Mouse (Mus musculus) kidney, embryonic 15.5 days (tissue): ENCODE data around the gene Hoxa9. TPM values are rescaled to one million over a fixed set of nuclear protein-coding genes. Genes with fewer than 3 reads are reported as not detected.

Experiments
- ATAC-seq: fragments of 200-750 bp; cut with Nextera tagmentation; replicated peaks from 2 replicates; pipeline ENCODE4 v1.8.0; 2017; ENCODE audit warnings: moderate TSS enrichment; ENCODE audit not compliant: low FRiP score
- H3K27ac ChIP-seq: fragments of 300-500 bp; sonication (generic); 2 replicates; pipeline ENCODE4 v1.5.1; 2015; ENCODE audit warnings: mild to moderate bottlenecking, inconsistent platforms
- H3K27me3 ChIP-seq: fragments of 300-500 bp; sonication (generic); 2 replicates; pipeline ENCODE4 v1.6.1; 2015; ENCODE audit warnings: inconsistent platforms
- H3K36me3 ChIP-seq: fragments of 300-500 bp; sonication (generic); 2 replicates; pipeline ENCODE4 v1.6.1; 2015; ENCODE audit warnings: inconsistent platforms
- H3K4me1 ChIP-seq: fragments of 300-500 bp; sonication (generic); 2 replicates; pipeline ENCODE4 v1.6.1; 2015; ENCODE audit warnings: inconsistent platforms
- H3K4me2 ChIP-seq: fragments of 300-500 bp; sonication (generic); 2 replicates; pipeline ENCODE4 v1.6.1; 2015; ENCODE audit warnings: moderate library complexity, mild to moderate bottlenecking, inconsistent platforms
- H3K4me3 ChIP-seq: fragments of 300-500 bp; sonication (generic); replicated peaks from 2 replicates; pipeline ENCODE4 v1.5.1; 2015; ENCODE audit warnings: mild to moderate bottlenecking, inconsistent platforms
- H3K9ac ChIP-seq: fragments of 300-500 bp; sonication (generic); 2 replicates; pipeline ENCODE4 v1.6.1; 2015; ENCODE audit warnings: mild to moderate bottlenecking, inconsistent platforms
- H3K9me3 ChIP-seq: fragments of 300-500 bp; sonication (generic); replicated peaks from 2 replicates; pipeline ENCODE4 v1.6.1; 2016; ENCODE audit warnings: inconsistent platforms
- WGBS: fragments of 180-500 bp; shearing (Covaris S2); methylation state at CpG from one replicate; pipeline ENCODE4 v1.1.7; 2015; ENCODE audit warnings: mixed read lengths; 5-methylcytosine and 5-hydroxymethylcytosine counted together
- polyA plus RNA-seq: library from polyadenylated mRNA; unstranded; fragments of >200 nt; fragmentation: Nextera tagmentation; extraction: Ambion mirVana; gene quantifications from 2 replicates; pipeline ENCODE4 v1.2.1, GENCODE M21; 2015

The Hoxa9 gene
- polyA plus RNA-seq, 1 experiment from 2014 or later, result 53.4 TPM

GRCm38 (mm10) chr6:52208072-52208867, 22.6 kb downstream of the Hoxa9 start, which contains the start of gene Hoxa6:
Gene Hoxa6 (minus strand): TSS chr6:52208722.
- Histone ChIP-seq H3K27ac (peak within 1 kb of the TSS; percentile 90), H3K4me3 (peak within 1 kb of the TSS; percentile 69), H3K4me2 (peak within 1 kb of the TSS; percentile 92), H3K9ac (peak within 1 kb of the TSS; percentile 62), H3K4me1 (peaks cover 78% of the 10 kb centered on the region), H3K27me3 (peaks cover 4% of the 10 kb centered on the region; the same call in 1 of the 2 replicates), H3K9me3 (no peaks in the 10 kb centered on the region), H3K36me3 (peaks cover 21% of the 10 kb centered on the region)
- 2% methylated on average over 47 of the region's 47 CpGs for WGBS
- ATAC-seq, result peak; percentile 3; the same call in 1 of the 2 replicates

GRCm38 (mm10) chr6:52207684-52207976, 23.3 kb downstream of the Hoxa9 start:
- Histone ChIP-seq H3K27me3 (peaks cover 4% of the 10 kb centered on the region; the same call in 1 of the 2 replicates), H3K9ac (peak overlapping the region; percentile 35; the same call in 1 of the 2 replicates), H3K4me3 (peak overlapping the region; percentile 69)

GRCm38 (mm10) chr6:52206882-52207683, 23.8 kb downstream of the Hoxa9 start:
- no peaks in the 10 kb centered on the region for H3K9me3 ChIP-seq
- peaks cover 4% of the 10 kb centered on the region; the same call in 1 of the 2 replicates for H3K27me3 ChIP-seq
- no peak for ATAC-seq
- H3K4me1 ChIP-seq, result peaks cover 89% of the 10 kb centered on the region
- H3K9ac ChIP-seq, result peak overlapping the region; percentile 35
- peak overlapping the region; percentile 82 for H3K27ac ChIP-seq
- peak overlapping the region; percentile 69 for H3K4me3 ChIP-seq
- H3K36me3 ChIP-seq, result peaks cover 24% of the 10 kb centered on the region
- 26% methylated on average over 4 of the region's 4 CpGs for WGBS
- peak overlapping the region; percentile 92 for H3K4me2 ChIP-seq

More at GRCm38 (mm10) chr6:52207684-52207976, 23.3 kb downstream of the Hoxa9 start:
- peaks cover 84% of the 10 kb centered on the region for H3K4me1 ChIP-seq
- no peak for ATAC-seq
- H3K4me2 ChIP-seq, result peak overlapping the region; percentile 92
- H3K27ac ChIP-seq, result peak overlapping the region; percentile 82
- H3K36me3 ChIP-seq, result peaks cover 21% of the 10 kb centered on the region
- no peaks in the 10 kb centered on the region for H3K9me3 ChIP-seq

GRCm38 (mm10) chr6:52205638-52206621, 25.0 kb downstream of the Hoxa9 start:
- peak overlapping the region; percentile 82 for H3K27ac ChIP-seq
- H3K9ac ChIP-seq, result peak overlapping the region; percentile 19
- peak overlapping the region; percentile 92 for H3K4me2 ChIP-seq
- 13% methylated on average over 55 of the region's 55 CpGs for WGBS
- H3K27me3 ChIP-seq, result peaks cover 4% of the 10 kb centered on the region; the same call in 1 of the 2 replicates
- H3K4me3 ChIP-seq, result peak overlapping the region; percentile 69
- H3K9me3 ChIP-seq, result no peaks in the 10 kb centered on the region
- peaks cover 24% of the 10 kb centered on the region for H3K36me3 ChIP-seq
- peaks cover 93% of the 10 kb centered on the region for H3K4me1 ChIP-seq
- no peak for ATAC-seq

- H3K4me1 ChIP-seq, result peaks cover 97% of the 10 kb centered on the region
- no peak for ATAC-seq
- no peaks in the 10 kb centered on the region for H3K9me3 ChIP-seq
- H3K4me2 ChIP-seq, result peak overlapping the region; percentile 92
- peak overlapping the region; percentile 82 for H3K27ac ChIP-seq
- peaks cover 4% of the 10 kb centered on the region; the same call in 1 of the 2 replicates for H3K27me3 ChIP-seq
- peaks cover 24% of the 10 kb centered on the region for H3K36me3 ChIP-seq
- WGBS, result 14% methylated on average over 14 of the region's 14 CpGs
- peak overlapping the region; percentile 69 for H3K4me3 ChIP-seq
- H3K9ac ChIP-seq, result peak overlapping the region; percentile 19
These were observed 25.7 kb downstream of the Hoxa9 start for GRCm38 (mm10) chr6:52205221-52205620.

DNA sequence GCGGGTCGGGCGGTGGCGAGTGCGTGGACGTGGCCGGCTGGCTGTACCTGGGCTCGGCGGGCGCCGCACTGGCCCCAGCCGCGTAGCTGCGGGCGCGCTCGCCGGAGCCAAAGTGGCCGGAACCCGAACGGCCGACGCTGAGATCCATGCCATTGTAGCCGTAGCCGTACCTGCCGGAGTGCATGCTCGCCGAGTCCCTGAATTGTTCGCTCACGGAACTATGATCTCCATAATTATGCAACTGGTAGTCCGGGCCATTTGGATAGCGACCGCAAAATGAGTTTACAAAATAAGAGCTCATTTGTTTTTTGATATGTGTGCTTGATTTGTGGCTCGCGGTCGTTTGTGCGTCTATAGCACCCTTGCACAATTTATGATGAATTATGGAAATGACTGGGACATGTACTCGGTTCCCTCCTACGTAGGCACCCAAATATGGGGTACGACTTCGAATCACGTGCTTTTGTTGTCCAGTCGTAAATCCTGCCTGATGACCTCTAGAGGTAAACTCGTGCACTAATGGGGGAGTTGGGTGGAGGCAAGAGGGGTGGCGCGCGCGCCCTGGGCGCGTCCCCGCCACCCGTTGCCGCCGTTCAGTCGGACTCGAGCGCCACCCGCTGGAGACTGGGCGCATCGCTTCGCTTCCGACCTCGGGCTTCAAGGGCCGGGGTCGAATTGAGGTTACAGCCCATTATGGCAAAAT, 26.7 kb downstream of the Hoxa9 start, which contains the start of gene Hoxa5:
Gene Hoxa5, minus strand, starts transcription at position 538 of the 703 bp plus-strand sequence.
- WGBS, result under 1% methylated on average over 55 of the region's 65 CpGs
- Histone ChIP-seq H3K4me1 (peaks cover 94% of the 10 kb centered on the region), H3K27ac (peak within 1 kb of the TSS; percentile 82), H3K36me3 (peaks cover 29% of the 10 kb centered on the region), H3K4me2 (peak within 1 kb of the TSS; percentile 92), H3K27me3 (peaks cover 4% of the 10 kb centered on the region; the same call in 1 of the 2 replicates), H3K9me3 (no peaks in the 10 kb centered on the region), H3K9ac (peak within 1 kb of the TSS; percentile 66), H3K4me3 (peak within 1 kb of the TSS; percentile 69)
- peak; percentile 57 for ATAC-seq

DNA sequence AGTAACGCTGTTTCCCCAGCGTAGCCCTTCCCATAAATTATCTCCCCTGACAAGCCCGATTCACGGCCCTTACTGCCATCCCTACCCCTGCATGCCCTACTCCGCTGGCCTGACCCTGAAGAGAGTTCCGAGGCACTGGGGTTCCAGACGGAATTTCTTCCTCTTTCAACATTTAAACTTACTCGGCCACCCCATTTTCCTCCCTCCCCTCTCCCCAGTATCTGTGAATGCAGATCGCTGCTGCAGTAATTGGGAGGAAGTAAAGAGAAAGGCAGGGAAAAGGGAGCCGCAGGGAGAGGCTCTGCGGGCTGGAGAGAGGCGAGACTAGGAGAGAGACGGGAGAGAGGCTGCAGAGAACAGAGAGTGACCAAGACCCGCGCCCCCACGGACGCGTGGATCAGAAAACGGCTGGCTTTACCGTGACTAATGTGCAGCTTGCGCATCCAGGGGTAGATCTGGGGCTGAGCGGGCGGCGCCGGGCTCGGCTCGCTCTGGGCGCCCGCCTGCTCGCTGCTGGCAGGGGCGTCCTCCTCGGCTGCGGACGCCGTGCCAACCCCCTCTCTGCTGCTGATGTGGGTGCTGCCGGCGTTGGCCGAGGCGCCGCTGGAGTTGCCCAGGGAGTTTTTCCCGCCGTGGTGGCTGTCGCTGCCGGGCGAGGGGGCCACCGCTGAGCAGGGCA, 27.4 kb downstream of the Hoxa9 start:
- Histone ChIP-seq H3K27ac (peak overlapping the region; percentile 82), H3K27me3 (peaks cover 4% of the 10 kb centered on the region; the same call in 1 of the 2 replicates), H3K9me3 (no peaks in the 10 kb centered on the region), H3K4me1 (peaks cover 87% of the 10 kb centered on the region), H3K4me2 (peak overlapping the region; percentile 92), H3K36me3 (peaks cover 29% of the 10 kb centered on the region), H3K9ac (peak overlapping the region; percentile 66), H3K4me3 (peak overlapping the region; percentile 69)
- under 1% methylated on average over 45 of the region's 46 CpGs for WGBS
- 0 out of 2 replicates have a peak, but pooled peaks have one; percentile 30 for ATAC-seq

DNA sequence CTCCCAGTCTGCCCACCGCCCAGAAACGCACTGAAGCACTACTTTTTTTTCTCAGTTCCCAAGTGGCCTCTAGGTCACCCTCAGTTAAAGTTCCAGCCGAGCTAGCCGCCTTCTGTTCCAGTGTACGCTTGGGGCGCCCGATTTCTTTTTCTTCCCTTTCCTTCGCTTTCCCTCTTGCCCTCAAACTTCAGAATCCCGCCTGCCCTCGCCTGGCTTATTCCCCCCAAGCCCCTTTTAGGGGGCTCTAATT, 27.8 kb downstream of the Hoxa9 start:
- Histone ChIP-seq H3K27me3 (peaks cover 4% of the 10 kb centered on the region; the same call in 1 of the 2 replicates), H3K36me3 (peaks cover 29% of the 10 kb centered on the region), H3K9me3 (no peaks in the 10 kb centered on the region), H3K4me3 (peak overlapping the region; percentile 69), H3K4me1 (peaks cover 84% of the 10 kb centered on the region), H3K9ac (peak overlapping the region; percentile 66), H3K4me2 (peak overlapping the region; percentile 92), H3K27ac (peak overlapping the region; percentile 82)
- WGBS, result 6% methylated on average over 10 of the region's 10 CpGs
- no peak for ATAC-seq

- peaks cover 4% of the 10 kb centered on the region; the same call in 1 of the 2 replicates for H3K27me3 ChIP-seq
- peak overlapping the region; percentile 69 for H3K4me3 ChIP-seq
- ATAC-seq, result no peak
- WGBS, result 18% methylated on average over 22 of the region's 22 CpGs
- H3K4me1 ChIP-seq, result peaks cover 84% of the 10 kb centered on the region
- H3K4me2 ChIP-seq, result peak overlapping the region; percentile 92
- H3K9me3 ChIP-seq, result no peaks in the 10 kb centered on the region
- H3K36me3 ChIP-seq, result peaks cover 29% of the 10 kb centered on the region
- peak overlapping the region; percentile 66 for H3K9ac ChIP-seq
- H3K27ac ChIP-seq, result peak overlapping the region; percentile 82
These were observed 28.3 kb downstream of the Hoxa9 start for GRCm38 (mm10) chr6:52202362-52203120.

DNA sequence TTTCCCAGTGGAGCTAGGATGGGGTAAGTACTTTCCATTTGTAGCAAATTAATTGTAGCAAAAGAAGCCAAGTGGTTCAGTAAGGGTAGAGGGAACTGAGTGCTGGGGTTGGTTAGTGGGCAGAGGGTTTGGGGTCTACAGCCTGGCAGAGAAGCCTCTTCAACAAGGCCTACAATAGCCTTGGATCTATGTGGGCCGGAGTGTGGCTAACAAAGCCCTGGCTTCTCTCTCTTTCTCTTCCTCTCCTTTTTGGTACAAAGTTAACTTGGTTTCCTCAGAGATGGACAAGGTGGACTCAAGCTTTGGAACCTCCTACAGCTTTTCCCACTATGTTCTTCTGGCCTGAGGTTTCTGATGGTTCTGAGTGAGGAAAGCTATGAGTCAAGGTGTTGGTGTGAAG, 29.6 kb downstream of the Hoxa9 start:
- no peak for ATAC-seq
- 74% methylated on average over 1 of the region's 1 CpGs for WGBS
- Histone ChIP-seq H3K36me3 (peaks cover 25% of the 10 kb centered on the region), H3K9ac (no peak overlapping the region), H3K4me2 (peak overlapping the region; percentile 24), H3K27me3 (0 out of 2 replicates have a peak, but pooled peaks cover 4% of the 10 kb centered on the region), H3K27ac (peak overlapping the region; percentile 67), H3K4me3 (0 out of 2 replicates have a peak overlapping the region, but pooled peaks have one; percentile 3), H3K4me1 (peaks cover 84% of the 10 kb centered on the region), H3K9me3 (no peaks in the 10 kb centered on the region)
